Mouse (Mus musculus) CH12.LX (cell line): ENCODE measurements around the gene Akr1b3. TPM values are rescaled to one million over a fixed set of nuclear protein-coding genes. Genes with fewer than 3 reads are reported as not detected.

Source experiments
- DNase-seq: peaks from one replicate; pipeline ENCODE4 v3.0.0-alpha.2; 2013; ENCODE audit errors: extremely low read depth
- H3K27ac ChIP-seq: 2 replicates; pipeline ENCODE4 v1.5.1; 2012; ENCODE audit warnings: low read depth, mild to moderate bottlenecking, control low read depth, moderate library complexity; ENCODE audit not compliant: insufficient read depth
- H3K27me3 ChIP-seq: replicated peaks from 2 replicates; pipeline ENCODE3; 2012; ENCODE audit warnings: inconsistent platforms
- H3K36me3 ChIP-seq, 2 experiments: replicated peaks in 1 of 2; 2 replicates each; pipeline versions ENCODE3 to v1.6.1; 2012; ENCODE audit warnings: inconsistent platforms in 1 of 2, low read length in 1 of 2, mild to moderate bottlenecking in 1 of 2, mixed read lengths in 1 of 2, moderate library complexity in 1 of 2; ENCODE audit not compliant: control insufficient read depth in 1 of 2, insufficient read depth in 1 of 2
- H3K4me1 ChIP-seq, 2 experiments: 2 replicates each; pipeline ENCODE4 v1.6.1; 2012; ENCODE audit warnings: inconsistent platforms in 1 of 2, moderate library complexity in 1 of 2; ENCODE audit not compliant: insufficient read depth in 2 of 2, control insufficient read depth in 1 of 2
- H3K4me2 ChIP-seq: 2 replicates; pipeline ENCODE4 v1.6.1; 2012; ENCODE audit warnings: low read depth, mild to moderate bottlenecking, control low read depth; ENCODE audit not compliant: poor library complexity, insufficient read depth, severe bottlenecking
- H3K4me3 ChIP-seq, 3 experiments: fragments of 150-350 bp in 1 of 3; sonication (generic) in 1 of 3; replicated peaks in 1 of 3; 2 replicates each; pipeline versions ENCODE3 to v1.5.1; 2011 to 2012; ENCODE audit warnings: low read depth in 2 of 3, low read length in 2 of 3, mild to moderate bottlenecking in 2 of 3, moderate library complexity in 2 of 3, control low read depth in 1 of 3, improper control_type of control experiment in 1 of 3, inconsistent platforms in 1 of 3, mixed read lengths in 1 of 3; ENCODE audit not compliant: poor library complexity in 1 of 3
- H3K79me2 ChIP-seq: replicated peaks from 2 replicates; pipeline ENCODE4 v1.6.1; 2012; ENCODE audit warnings: mild to moderate bottlenecking, moderate library complexity; ENCODE audit not compliant: control insufficient read depth, poor library complexity, insufficient read depth, severe bottlenecking; ENCODE audit errors: extremely low read depth
- H3K9ac ChIP-seq: 2 replicates; pipeline ENCODE4 v1.6.1; 2012; ENCODE audit warnings: low read depth, mild to moderate bottlenecking, control low read depth, moderate library complexity; ENCODE audit not compliant: insufficient read depth
- H3K9me3 ChIP-seq: replicated peaks from 2 replicates; pipeline ENCODE3; 2012; ENCODE audit warnings: low read length, inconsistent platforms, mixed read lengths
- BHLHE40 ChIP-seq: IDR thresholded peaks from 2 replicates; pipeline ENCODE4 v1.6.1; 2011; ENCODE audit warnings: mild to moderate bottlenecking, low read depth, low read length, improper control_type of control experiment
- CHD1 ChIP-seq: IDR thresholded peaks from 2 replicates; pipeline ENCODE4 v1.6.1; 2012; ENCODE audit warnings: low read depth, low read length, improper control_type of control experiment, inconsistent platforms
- CHD2 ChIP-seq: IDR thresholded peaks from 2 replicates; pipeline ENCODE4 v1.6.1; 2011; ENCODE audit warnings: low read length, improper control_type of control experiment
- CTCF ChIP-seq, 2 experiments: IDR thresholded peaks in 1 of 2; conservative IDR thresholded peaks in 1 of 2; 2 replicates each; pipeline ENCODE4 v1.5.1; 2011 to 2012; ENCODE audit warnings: low read depth in 2 of 2, low read length in 2 of 2, improper control_type of control experiment in 1 of 2, inconsistent platforms in 1 of 2, mild to moderate bottlenecking in 1 of 2, moderate library complexity in 1 of 2
- E2F4 ChIP-seq: IDR thresholded peaks from 2 replicates; pipeline ENCODE4 v1.6.1; 2011; ENCODE audit warnings: low read depth, low read length, improper control_type of control experiment; ENCODE audit not compliant: insufficient replicate concordance
- ELF1 ChIP-seq: IDR thresholded peaks from 2 replicates; pipeline ENCODE4 v1.6.1; 2014; ENCODE audit warnings: low read depth, mild to moderate bottlenecking, inconsistent platforms, low read length, improper control_type of control experiment
- EP300 ChIP-seq: IDR thresholded peaks from 2 replicates; pipeline ENCODE4 v1.6.1; 2011; ENCODE audit warnings: low read length, improper control_type of control experiment
- ETS1 ChIP-seq: conservative IDR thresholded peaks from 2 replicates; pipeline ENCODE4 v1.6.1; 2012; ENCODE audit warnings: low read depth, mild to moderate bottlenecking, inconsistent platforms, low read length, improper control_type of control experiment, moderate library complexity
- GABPA ChIP-seq: IDR thresholded peaks from 2 replicates; pipeline ENCODE4 v1.6.1; 2012; ENCODE audit warnings: low read depth, low read length, improper control_type of control experiment, inconsistent platforms; ENCODE audit not compliant: insufficient replicate concordance
- HCFC1 ChIP-seq: IDR thresholded peaks from 2 replicates; pipeline ENCODE4 v1.6.1; 2012; ENCODE audit warnings: low read depth, mild to moderate bottlenecking, inconsistent platforms, low read length, improper control_type of control experiment
- IRF4 ChIP-seq: IDR thresholded peaks from 2 replicates; pipeline ENCODE4 v1.6.1; 2014; ENCODE audit warnings: low read depth, mild to moderate bottlenecking, inconsistent platforms, low read length, improper control_type of control experiment
- JUN ChIP-seq: IDR thresholded peaks from 2 replicates; pipeline ENCODE4 v1.6.1; 2011; ENCODE audit warnings: low read depth, mild to moderate bottlenecking, low read length, improper control_type of control experiment, moderate library complexity; ENCODE audit not compliant: insufficient read depth
- KAT2A ChIP-seq: IDR thresholded peaks from 2 replicates; pipeline ENCODE4 v1.6.1; 2012; ENCODE audit warnings: low read length, improper control_type of control experiment, inconsistent platforms; ENCODE audit not compliant: insufficient replicate concordance
- MAFK ChIP-seq: IDR thresholded peaks from 2 replicates; pipeline ENCODE4 v1.6.1; 2011; ENCODE audit warnings: low read length, improper control_type of control experiment; ENCODE audit not compliant: insufficient replicate concordance
- MAZ ChIP-seq: IDR thresholded peaks from 2 replicates; pipeline ENCODE4 v1.6.1; 2012; ENCODE audit warnings: low read depth, mild to moderate bottlenecking, inconsistent platforms, low read length, improper control_type of control experiment, moderate library complexity
- MEF2A ChIP-seq: IDR thresholded peaks from 2 replicates; pipeline ENCODE4 v1.6.1; 2014; ENCODE audit warnings: low read depth, mild to moderate bottlenecking, inconsistent platforms, low read length, improper control_type of control experiment, borderline replicate concordance
- MXI1 ChIP-seq: IDR thresholded peaks from 2 replicates; pipeline ENCODE4 v1.6.1; 2011; ENCODE audit warnings: mild to moderate bottlenecking, low read depth, low read length, improper control_type of control experiment
- NRF1 ChIP-seq: IDR thresholded peaks from 2 replicates; pipeline ENCODE4 v1.6.1; 2014; ENCODE audit warnings: low read depth, mild to moderate bottlenecking, inconsistent platforms, low read length, improper control_type of control experiment, moderate library complexity
- PAX5 ChIP-seq: IDR thresholded peaks from 2 replicates; pipeline ENCODE4 v1.6.1; 2012; ENCODE audit warnings: low read length, inconsistent platforms, mixed read lengths
- POLR2AphosphoS2 ChIP-seq: IDR thresholded peaks from 2 replicates; pipeline ENCODE4 v1.6.1; 2011; ENCODE audit warnings: low read depth, low read length, improper control_type of control experiment
- RAD21 ChIP-seq: IDR thresholded peaks from 2 replicates; pipeline ENCODE4 v1.6.1; 2011; ENCODE audit warnings: low read depth, mild to moderate bottlenecking, low read length, improper control_type of control experiment, moderate library complexity
- RCOR1 ChIP-seq: conservative IDR thresholded peaks from 2 replicates; pipeline ENCODE4 v1.6.1; 2012; ENCODE audit warnings: low read depth, mild to moderate bottlenecking, inconsistent platforms, low read length, improper control_type of control experiment
- SMC3 ChIP-seq: IDR thresholded peaks from 2 replicates; pipeline ENCODE4 v1.6.1; 2011; ENCODE audit warnings: low read depth, low read length, improper control_type of control experiment
- TBP ChIP-seq: conservative IDR thresholded peaks from 2 replicates; pipeline ENCODE4 v1.6.1; 2011; ENCODE audit warnings: low read depth, low read length, improper control_type of control experiment
- TCF12 ChIP-seq: IDR thresholded peaks from 2 replicates; pipeline ENCODE4 v1.6.1; 2014; ENCODE audit warnings: low read depth, mild to moderate bottlenecking, inconsistent platforms, low read length, improper control_type of control experiment
- UBTF ChIP-seq: IDR thresholded peaks from 2 replicates; pipeline ENCODE4 v1.6.1; 2012; ENCODE audit warnings: low read depth, mild to moderate bottlenecking, inconsistent platforms, low read length, improper control_type of control experiment, moderate library complexity
- USF2 ChIP-seq: conservative IDR thresholded peaks from 2 replicates; pipeline ENCODE4 v1.6.1; 2011; ENCODE audit warnings: low read depth, low read length, improper control_type of control experiment
- ZC3H11A ChIP-seq: IDR thresholded peaks from 2 replicates; pipeline ENCODE4 v1.6.1; 2012; ENCODE audit warnings: low read depth, mild to moderate bottlenecking, inconsistent platforms, low read length, improper control_type of control experiment
- ZKSCAN1 ChIP-seq: IDR thresholded peaks from 2 replicates; pipeline ENCODE4 v1.6.1; 2012; ENCODE audit warnings: low read depth, inconsistent platforms, low read length, improper control_type of control experiment, borderline replicate concordance
- ZMIZ1 ChIP-seq: IDR thresholded peaks from 2 replicates; pipeline ENCODE4 v1.6.1; 2012; ENCODE audit warnings: low read depth, mild to moderate bottlenecking, inconsistent platforms, low read length, improper control_type of control experiment
- ZNF384 ChIP-seq: IDR thresholded peaks from 2 replicates; pipeline ENCODE4 v1.6.1; 2012; ENCODE audit warnings: low read depth, low read length, improper control_type of control experiment, inconsistent platforms
- dilution Hi-C: fragments of 300-500 bp; cut with MboI; formaldehyde crosslinking; loops from 2 replicates; pipeline ENCODE4 v1.14.3; 2020; ENCODE audit warnings: low sequenced_read_pairs; ENCODE audit not compliant: extremely low pct_unique_long_range_greater_than_20kb, extremely low pct_ligation_motif_present
- in situ Hi-C: fragments of 300-500 bp; cut with MboI; formaldehyde crosslinking; loops from 3 replicates; pipeline ENCODE4 v1.14.3; 2019; ENCODE audit warnings: low sequenced_read_pairs, low pct_ligation_motif_present, low pct_unique_long_range_greater_than_20kb, mixed read lengths
- polyA plus RNA-seq: library from polyadenylated mRNA; unstranded; fragments of >175 nt; gene quantifications from 2 replicates; pipeline ENCODE4 v1.2.1, GENCODE M21; 2012; ENCODE audit warnings: low read depth; ENCODE audit not compliant: insufficient read length
- total RNA-seq, 2 experiments: library from RNA; depleted of rRNA; stranded (reverse); fragments of 300-350 nt in 1 of 2; fragments of >200 nt in 1 of 2; gene quantifications; 2 replicates each; pipeline ENCODE4 v1.2.3; 2012 to 2014

Akr1b3 gene
- total and polyA plus RNA-seq, 3 experiments, result 257 to 359 (median 313) TPM

GRCm38 (mm10) chr6:34350037-34350699 is 32.9 kb upstream of the Akr1b3 start:
- dilution Hi-C loops, result no loop called here
- no peaks in the 10 kb centered on the region for H3K36me3 ChIP-seq
- H3K9me3 ChIP-seq, result no peaks in the 10 kb centered on the region

GRCm38 (mm10) chr6:34346096-34346898 is 29.0 kb upstream of the Akr1b3 start:
- peak; percentile 80 for DNase-seq
- Histone ChIP-seq H3K27ac (no peak overlapping the region), H3K4me3 (no peak overlapping the region), H3K4me1 (peaks cover 4 to 38% of the 10 kb centered on the region in 2 experiments; a peak in 3 of 4 replicates), H3K4me2 (no peak overlapping the region), H3K9me3 (no peaks in the 10 kb centered on the region), H3K9ac (no peak overlapping the region), H3K79me2 (no peaks in the 10 kb centered on the region), H3K27me3 (no peaks in the 10 kb centered on the region), H3K36me3 (no peaks in the 10 kb centered on the region)
- dilution Hi-C loops, result no loop called here
- in situ Hi-C loops, result loop anchor here (5.0 to 10.0 kb wide), 2 partner anchors 34 to 51 kb away; no protein-coding TSS in a partner anchor
- TF ChIP-seq RAD21 (peak; percentile 97), MAFK (no peak), ZKSCAN1 (no peak), BHLHE40 (no peak), TBP (no peak), JUN (no peak), MXI1 (no peak), KAT2A (no peak), CTCF (conservative IDR thresholded peaks at IDR 0.05 in 1 of 2, IDR thresholded peaks at IDR 0.05 in 1 of 2; ENCODE audit: low read depth in 2 of 2, low read length in 2 of 2) (peak; percentile 66 to 92), EP300 (no peak), POLR2AphosphoS2 (no peak), E2F4 (no peak), RCOR1 (no peak), UBTF (no peak), IRF4 (0 out of 2 replicates have a peak, but pooled peaks have one; percentile 15), USF2 (no peak), CHD1 (no peak), TCF12 (no peak), ETS1 (no peak), MAZ (peak; percentile 86), ZC3H11A (peak; percentile 52), GABPA (no peak), ELF1 (no peak), SMC3 (peak; percentile 97), ZNF384 (no peak), HCFC1 (no peak)

More at GRCm38 (mm10) chr6:34350037-34350699, 32.9 kb upstream of the Akr1b3 start:
- Histone ChIP-seq H3K4me1 (peaks cover 0 to 24% of the 10 kb centered on the region in 2 experiments; a peak in 2 of 4 replicates), H3K4me3 (no peak overlapping the region), H3K27me3 (no peaks in the 10 kb centered on the region), H3K27ac (no peak overlapping the region), H3K9ac (no peak overlapping the region), H3K4me2 (no peak overlapping the region), H3K79me2 (no peaks in the 10 kb centered on the region)
- TF ChIP-seq UBTF (no peak), MAZ (no peak), BHLHE40 (no peak), MEF2A (no peak), PAX5 (no peak), NRF1 (no peak), CHD2 (no peak), KAT2A (no peak), ZMIZ1 (no peak)
- in situ Hi-C loops, result loop anchor here (10.0 kb wide), 1 partner anchor 105 kb away; no protein-coding TSS in a partner anchor
- DNase-seq, result no peak
